Mouse (Mus musculus) ES-E14 (cell line): ENCODE results near the gene Dnah14.

Experiments
- CHD2 ChIP-seq: IDR thresholded peaks from 2 replicates; pipeline ENCODE4 v1.6.1; 2014; ENCODE audit warnings: mild to moderate bottlenecking, low read depth, low read length, inconsistent platforms
- HCFC1 ChIP-seq: IDR thresholded peaks from 2 replicates; pipeline ENCODE4 v1.6.1; 2012; ENCODE audit warnings: low read length, inconsistent platforms, borderline replicate concordance; ENCODE audit not compliant: insufficient read depth
- MAFK ChIP-seq: IDR thresholded peaks from 2 replicates; pipeline ENCODE4 v1.6.1; 2014; ENCODE audit warnings: mild to moderate bottlenecking, low read depth, low read length, inconsistent platforms; ENCODE audit not compliant: insufficient read depth
- ZC3H11A ChIP-seq: IDR thresholded peaks from 2 replicates; pipeline ENCODE4 v1.6.1; 2012; ENCODE audit warnings: low read depth, mild to moderate bottlenecking, inconsistent platforms, low read length, borderline replicate concordance
- ZNF384 ChIP-seq: IDR thresholded peaks from 2 replicates; pipeline ENCODE4 v1.6.1; 2012; ENCODE audit warnings: low read depth, low read length, inconsistent platforms

GRCm38 (mm10) chr1:181615866-181616491 is 39.6 kb downstream of the Dnah14 start:
- TF ChIP-seq ZC3H11A = peak; percentile 87; the same call in 1 of the 2 replicates
- TF ChIP-seq ZNF384 = no peak
- TF ChIP-seq CHD2 = no peak
- TF ChIP-seq HCFC1 = no peak
- TF ChIP-seq MAFK = no peak
